Mouse (Mus musculus) Muller cell, postnatal 12 days (primary cell): ENCODE measurements around the gene Dusp10.

Experiments
- DNase-seq: peaks from one replicate; pipeline ENCODE4 v3.0.0-alpha.2; 2015; ENCODE audit errors: inconsistent ontology term

The Dusp10 gene

GRCm38 (mm10) chr1:184013106-184013505, at the start of gene Dusp10:
TSS of gene Dusp10 (plus strand) at chr1:184013302.
- DNase-seq: no peak

DNA sequence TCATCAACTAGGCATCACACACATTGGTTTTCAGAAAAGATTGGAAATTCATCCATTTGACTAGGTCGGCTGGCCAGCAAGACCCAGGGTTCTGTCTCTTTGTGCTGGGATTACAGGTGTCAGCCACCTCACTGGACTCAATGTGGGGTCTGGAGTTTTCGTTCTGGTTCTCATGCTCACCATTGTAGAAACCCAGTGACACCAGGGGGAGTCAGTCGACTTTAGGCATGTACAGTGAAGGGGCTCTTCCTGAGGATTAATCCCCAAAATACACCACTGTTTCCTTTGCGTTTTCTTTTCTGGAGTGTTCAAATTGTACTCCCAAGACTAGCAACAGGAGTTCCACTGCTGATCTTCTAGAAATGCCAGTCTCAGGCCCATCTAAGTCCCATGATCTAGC, 47.8 kb upstream of the Dusp10 start:
- DNase-seq: no peak

DNA sequence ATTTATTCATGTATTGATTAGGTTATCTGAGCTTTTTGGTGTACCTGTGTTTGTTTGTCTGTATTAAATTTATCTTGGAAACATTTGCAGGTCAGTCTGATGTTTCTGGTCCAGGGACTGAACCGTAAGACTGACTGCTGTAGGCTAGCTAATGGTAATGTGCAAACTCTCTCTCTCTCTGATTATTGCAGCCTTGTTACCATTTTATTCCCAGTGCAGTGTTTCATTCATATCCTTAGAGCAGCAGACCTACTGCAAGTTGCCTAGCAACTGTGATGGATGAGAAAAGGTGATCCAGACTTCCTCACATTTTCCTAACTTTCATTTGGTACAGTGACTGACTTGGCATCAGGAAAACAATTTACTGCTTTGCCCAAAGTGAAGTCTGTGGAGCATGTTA, 43.8 kb upstream of the Dusp10 start:
- DNase-seq: no peak

GRCm38 (mm10) chr1:183979814-183980243, 33.3 kb upstream of the Dusp10 start:
- no peak for DNase-seq

DNA sequence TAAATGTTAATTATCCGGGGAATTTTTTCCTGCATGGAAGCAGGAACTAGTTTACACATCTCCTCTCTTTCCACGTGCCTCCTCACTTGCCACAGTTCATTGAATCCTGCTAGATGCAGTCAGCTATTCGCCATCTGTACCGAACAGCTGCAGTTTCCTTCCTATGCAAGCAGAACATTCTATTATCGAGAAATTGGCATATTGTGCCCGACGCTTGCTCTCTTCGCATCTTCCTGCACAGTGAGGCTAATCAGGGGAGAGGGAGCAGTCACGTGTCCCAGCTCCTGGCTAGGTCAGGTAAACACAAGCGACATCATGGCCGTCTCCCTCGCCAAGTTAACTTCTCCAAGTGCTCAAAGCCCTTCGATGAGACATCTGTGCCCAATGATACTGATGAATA, 31.0 kb upstream of the Dusp10 start:
- DNase-seq: no peak

GRCm38 (mm10) chr1:183987711-183988245, 25.3 kb upstream of the Dusp10 start:
- no peak for DNase-seq

DNA sequence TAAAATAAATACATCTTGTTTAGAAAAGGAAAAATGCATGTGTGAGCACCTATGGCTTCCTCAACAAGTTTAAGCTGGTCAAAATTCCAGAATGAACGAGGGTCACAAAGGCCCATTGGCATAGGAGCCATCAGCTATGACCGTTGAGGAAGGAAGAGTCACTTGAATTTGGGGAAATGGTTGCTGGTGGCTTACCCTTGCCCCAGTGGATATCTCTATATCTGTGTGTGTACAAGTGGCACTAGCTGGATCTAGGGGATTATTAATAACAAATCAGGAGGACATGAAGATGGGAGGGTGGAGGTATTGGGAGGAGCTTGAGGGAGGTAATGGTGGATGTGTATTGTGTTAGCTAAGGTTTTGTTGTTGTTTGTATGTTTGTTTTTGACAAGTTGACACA, 21.2 kb upstream of the Dusp10 start:
- DNase-seq: no peak

DNA sequence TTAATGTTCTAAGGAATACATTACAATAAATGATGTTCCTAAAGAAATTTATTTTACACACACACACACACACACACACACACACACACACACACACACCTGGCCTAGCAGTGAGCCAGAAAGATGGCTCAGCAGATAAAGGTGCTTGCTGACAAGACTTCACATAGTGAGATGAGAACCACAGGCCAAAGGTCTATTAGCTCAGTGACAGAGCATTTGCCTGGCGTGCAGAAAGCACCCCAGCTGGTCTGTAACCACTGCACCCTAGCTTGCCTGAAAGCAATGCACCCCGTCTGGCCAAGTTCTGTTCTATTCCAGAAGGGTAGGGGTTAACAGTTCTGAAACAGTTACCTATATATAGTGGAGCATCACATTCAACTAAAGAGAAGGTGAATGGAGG, 15.9 kb upstream of the Dusp10 start:
- DNase-seq: no peak

DNA sequence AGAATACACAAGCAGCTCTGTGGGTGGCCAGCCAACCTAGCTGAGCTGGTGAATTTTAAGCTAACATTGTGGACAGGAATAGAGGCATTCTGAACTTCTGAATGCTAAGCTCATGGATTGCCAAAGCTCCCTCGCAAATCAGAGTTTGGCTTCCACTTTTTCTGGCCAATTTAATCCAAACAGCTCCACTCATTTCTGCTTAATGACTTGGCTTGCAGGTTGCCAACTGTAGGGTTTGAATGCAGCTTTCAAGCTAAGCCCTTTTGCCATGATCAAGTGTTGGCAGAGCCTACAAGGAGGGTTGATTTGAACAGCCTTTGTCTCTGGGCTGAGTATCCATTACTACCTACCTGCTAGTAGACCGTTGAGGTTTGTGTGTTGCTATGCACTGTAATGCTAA, 10.6 kb upstream of the Dusp10 start:
- DNase-seq: peak; percentile 79

DNA sequence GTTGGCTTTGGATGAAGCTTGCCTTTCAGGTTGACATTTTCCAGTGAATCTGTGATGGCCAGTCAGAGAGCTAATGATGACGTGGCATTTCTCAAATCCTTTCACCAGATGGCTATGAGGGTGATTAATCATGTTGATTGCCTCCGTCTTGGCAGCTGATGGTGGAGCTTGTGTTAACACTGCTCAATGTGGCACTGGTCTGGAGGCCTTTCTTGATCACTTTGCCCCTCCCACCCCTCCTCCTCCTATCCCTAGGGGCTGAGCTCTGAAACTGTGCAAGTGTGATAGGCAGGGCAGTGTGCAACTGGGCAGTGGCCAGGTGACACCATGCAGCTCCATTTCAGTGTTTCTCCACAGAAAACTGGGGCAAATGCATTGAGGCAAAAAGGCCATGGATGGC, 8.8 kb upstream of the Dusp10 start:
- DNase-seq: peak; percentile 46

DNA sequence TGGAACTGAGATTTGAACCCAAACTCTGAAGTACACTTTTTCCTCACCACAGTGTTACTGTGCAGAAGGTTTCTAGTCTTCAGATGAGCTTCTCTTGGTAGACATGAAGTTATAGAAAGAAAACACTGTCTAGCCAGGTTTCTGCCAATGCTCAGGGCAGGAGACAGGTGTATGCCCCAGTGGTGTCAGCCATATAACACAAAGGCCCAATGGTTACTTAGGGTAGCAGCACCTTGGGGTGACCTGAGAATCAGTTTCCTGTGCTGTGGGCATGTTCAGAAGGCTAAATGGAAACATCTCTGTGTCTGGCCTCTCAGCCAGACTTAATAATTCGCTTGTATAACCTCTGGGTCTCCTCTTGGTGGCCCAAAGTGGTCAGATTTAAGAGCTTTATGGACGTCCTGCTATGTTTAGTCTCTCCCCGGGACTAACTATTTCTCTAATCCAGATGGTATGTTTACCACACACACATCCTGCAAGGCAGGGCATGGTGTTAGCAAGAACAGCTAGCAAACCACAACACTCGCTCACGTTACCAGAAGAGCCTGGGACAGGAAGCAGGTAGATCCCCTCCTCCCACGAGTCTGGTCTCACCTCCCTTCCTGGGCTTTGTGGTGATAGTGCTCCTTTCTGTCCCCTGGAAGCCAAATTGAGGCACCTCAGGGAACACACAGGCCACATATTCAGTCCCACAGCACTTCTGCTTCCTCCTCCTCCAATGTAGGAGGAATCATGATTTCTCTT, 7.6 kb upstream of the Dusp10 start:
- no peak for DNase-seq

GRCm38 (mm10) chr1:184006086-184006485, 7.0 kb upstream of the Dusp10 start:
- DNase-seq: no peak

DNA sequence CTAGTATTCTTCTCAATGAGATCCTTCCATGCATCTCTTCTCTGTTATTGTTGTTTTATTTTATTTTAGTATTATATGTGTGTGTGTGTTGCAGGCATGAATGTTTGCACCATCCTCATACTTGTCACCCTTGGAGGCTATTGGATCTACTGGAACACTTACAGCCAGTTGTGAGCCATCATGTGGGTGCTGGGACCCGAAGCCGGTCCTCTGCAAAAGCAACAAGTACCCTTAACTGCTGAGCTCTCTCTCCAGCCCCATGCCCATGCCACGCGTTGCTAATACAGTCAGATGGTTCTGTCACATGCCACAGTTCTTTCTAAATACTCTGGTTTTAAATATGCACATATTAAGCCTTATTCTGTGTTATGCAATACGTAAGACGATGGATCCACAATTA, 1.8 kb upstream of the Dusp10 start:
- DNase-seq: no peak

DNA sequence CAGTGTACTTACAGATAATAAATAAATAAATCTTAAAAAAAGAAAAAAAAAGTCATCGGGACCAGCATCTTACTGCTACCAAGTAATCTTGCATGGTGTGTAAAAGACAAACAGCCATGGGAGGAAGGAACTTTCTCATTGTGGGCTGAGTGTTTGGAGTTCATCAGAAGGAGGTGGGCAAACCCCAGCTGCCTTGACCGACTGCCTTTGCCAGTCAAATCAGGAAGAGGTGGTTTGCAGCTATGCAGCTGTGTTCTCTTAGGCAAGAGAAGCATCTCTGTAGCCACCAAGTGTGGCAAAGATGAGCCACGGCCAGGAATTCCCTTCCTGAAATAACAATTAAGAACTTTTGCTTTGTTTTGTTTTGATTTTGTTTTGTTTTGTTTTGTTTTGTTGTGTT, 989 bp downstream of the Dusp10 start:
- DNase-seq: no peak

GRCm38 (mm10) chr1:184015995-184016730, 3.1 kb downstream of the Dusp10 start:
- DNase-seq: no peak

DNA sequence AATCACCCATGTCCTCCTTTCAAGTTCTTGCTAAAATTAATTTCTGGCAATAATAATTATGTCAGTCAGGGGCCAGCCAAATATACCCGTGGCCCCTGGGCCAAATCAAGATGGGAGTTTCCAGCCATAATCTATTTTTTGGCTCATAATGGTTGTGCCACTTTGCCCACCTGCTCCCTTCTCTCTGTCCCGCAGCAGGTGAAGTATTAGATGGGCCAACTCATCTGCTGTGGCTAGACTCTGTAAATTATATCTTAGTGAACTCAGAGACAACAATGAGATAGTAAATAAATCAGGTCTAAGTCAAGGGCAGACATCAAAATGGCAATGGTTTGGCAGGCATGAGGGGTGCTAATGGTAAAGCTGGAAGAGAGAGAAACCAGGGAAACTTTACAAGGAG, 4.5 kb downstream of the Dusp10 start:
- DNase-seq: no peak

DNA sequence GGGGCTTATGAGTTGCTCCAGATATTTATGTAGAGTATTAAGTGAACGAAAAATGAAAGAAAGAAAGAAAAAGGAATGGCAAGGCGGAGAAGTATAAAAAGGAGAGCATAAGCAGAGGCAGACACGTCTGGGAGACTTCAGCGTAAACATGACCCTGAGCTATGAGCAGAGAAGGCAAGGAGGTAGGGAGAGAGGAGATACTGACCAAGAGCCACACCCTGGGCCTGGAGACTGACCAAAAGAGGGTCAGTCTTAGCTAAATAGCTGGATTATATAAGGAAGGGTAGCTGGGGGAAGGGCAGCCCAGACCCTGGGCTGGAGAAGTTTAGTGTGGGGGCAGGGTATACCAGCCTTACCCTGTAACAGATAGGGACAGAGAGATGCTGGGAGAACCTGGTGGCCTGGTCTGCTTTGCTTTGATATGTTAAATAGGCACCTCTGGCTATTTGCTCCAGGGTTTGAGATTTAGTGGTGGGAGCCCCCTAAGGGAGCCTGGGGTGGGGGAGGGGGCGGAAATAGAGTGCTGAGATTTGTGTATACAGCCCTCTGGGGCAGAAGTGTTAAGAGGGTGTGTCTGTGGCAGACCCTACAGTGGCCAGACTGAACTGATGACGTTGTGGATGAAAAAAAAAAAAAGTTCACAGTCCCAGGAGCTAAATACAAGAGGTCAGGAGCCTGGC, 6.1 kb downstream of the Dusp10 start:
- no peak for DNase-seq

DNA sequence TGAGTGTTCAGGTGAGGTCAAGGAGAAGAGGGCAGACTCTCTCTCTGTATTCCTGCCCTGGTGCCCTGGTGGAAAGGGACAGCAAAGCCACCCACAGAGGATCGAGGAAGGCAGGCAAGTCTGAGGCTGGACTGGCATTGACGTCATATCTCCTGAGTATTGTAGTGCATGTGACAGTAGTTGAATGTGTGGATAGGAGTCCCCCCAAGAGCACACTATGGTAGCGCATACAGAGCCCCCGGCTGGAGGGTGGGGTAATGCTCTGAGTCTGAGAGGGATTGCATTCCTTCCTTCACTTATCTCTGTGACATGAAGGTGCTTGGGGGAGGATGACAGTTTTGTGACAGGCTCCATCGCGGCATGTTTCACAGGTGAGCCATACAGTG, 6.6 kb downstream of the Dusp10 start:
- DNase-seq: no peak

GRCm38 (mm10) chr1:184023971-184024370, 10.9 kb downstream of the Dusp10 start:
- no peak for DNase-seq

DNA sequence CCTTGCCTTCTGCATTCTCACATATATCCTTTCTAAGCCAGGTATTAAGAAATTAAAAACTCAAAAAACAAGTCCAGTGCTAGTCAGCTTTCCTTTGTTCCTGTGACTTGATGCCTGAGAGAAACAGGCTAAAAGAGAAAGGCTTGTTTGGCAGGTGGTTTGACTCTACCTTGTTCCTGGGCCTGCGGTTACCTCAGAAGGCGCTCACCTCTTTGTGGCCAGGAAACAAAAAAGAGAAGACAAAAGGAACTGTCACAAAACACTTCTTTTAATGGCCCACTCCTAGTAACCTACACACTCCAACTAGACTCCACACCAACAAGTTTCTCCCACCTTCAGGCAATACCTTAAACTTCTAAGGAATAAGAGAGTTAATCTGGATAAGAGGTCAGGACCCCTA, 11.5 kb downstream of the Dusp10 start:
- no peak for DNase-seq

DNA sequence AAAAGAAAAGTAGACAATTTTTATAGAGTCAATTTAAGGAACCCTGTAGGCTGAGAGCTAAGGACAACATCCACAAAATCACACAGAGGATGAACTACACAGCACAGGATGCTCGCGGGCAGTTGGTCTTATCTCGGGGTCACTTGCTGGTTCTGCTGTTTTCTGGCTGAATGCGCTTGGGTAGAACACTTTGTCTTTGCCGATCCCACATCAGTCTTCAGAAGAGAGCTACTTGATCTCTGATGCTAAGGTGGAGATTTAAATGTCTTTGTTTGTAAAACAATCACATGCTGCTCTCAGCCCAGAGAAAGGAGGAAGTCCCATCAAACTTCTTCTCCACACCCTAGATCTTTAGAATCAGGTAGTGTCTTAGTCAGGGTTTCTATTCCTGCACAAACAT, 12.0 kb downstream of the Dusp10 start:
- no peak for DNase-seq

GRCm38 (mm10) chr1:184027039-184027438, 13.9 kb downstream of the Dusp10 start:
- DNase-seq: no peak
